Mouse (Mus musculus) lung, adult 2 months (tissue): ENCODE data around the gene Metrn.

Experiments used
- CTCF ChIP-seq: fragments of 200-500 bp; IDR thresholded peaks from 2 replicates; pipeline ENCODE4 v1.5.1; 2011; ENCODE audit warnings: mild to moderate bottlenecking, low read length, control low read depth; ENCODE audit not compliant: insufficient read depth
- POLR2A ChIP-seq: fragments of 200-500 bp; IDR thresholded peaks from 2 replicates; pipeline ENCODE4 v1.6.1; 2011; ENCODE audit warnings: low read depth, mild to moderate bottlenecking, control low read depth, low read length, borderline replicate concordance; ENCODE audit errors: extremely low read depth

- no peak for TF ChIP-seq CTCF
- TF ChIP-seq POLR2A = no peak
Measured at GRCm38 (mm10) chr17:25806507-25806906, 9.6 kb upstream of the Metrn start.
